Mouse (Mus musculus) megakaryocyte progenitor cell, adult 5-6 weeks (primary cell): ENCODE results near the gene Oaz1. TPM values are rescaled to one million over a fixed set of nuclear protein-coding genes. Genes with fewer than 3 reads are reported as not detected.
A peak's percentile ranks its signal among the peaks of the same experiment; 100 is the strongest.

Source experiments
- ATAC-seq: replicated peaks from 2 replicates; pipeline ENCODE4 v1.8.0; 2016; ENCODE audit warnings: mild to moderate bottlenecking, moderate TSS enrichment, inconsistent platforms; ENCODE audit not compliant: poor library complexity
- total RNA-seq, 2 experiments: library from RNA; stranded (forward) in 1 of 2; stranded (reverse) in 1 of 2; fragments of 157-497, 149-512 nt in 1 of 2; fragments of 200-1000 nt in 1 of 2; gene quantifications; 2 replicates each; pipeline versions ENCODE4 v1.2.3 to v1.2.4; 2015 to 2017

The Oaz1 gene
- total RNA-seq (2015), result 1,168 and 1,276 TPM in 2 replicates
- total RNA-seq (2017), result 222 and 291 TPM in 2 replicates

DNA sequence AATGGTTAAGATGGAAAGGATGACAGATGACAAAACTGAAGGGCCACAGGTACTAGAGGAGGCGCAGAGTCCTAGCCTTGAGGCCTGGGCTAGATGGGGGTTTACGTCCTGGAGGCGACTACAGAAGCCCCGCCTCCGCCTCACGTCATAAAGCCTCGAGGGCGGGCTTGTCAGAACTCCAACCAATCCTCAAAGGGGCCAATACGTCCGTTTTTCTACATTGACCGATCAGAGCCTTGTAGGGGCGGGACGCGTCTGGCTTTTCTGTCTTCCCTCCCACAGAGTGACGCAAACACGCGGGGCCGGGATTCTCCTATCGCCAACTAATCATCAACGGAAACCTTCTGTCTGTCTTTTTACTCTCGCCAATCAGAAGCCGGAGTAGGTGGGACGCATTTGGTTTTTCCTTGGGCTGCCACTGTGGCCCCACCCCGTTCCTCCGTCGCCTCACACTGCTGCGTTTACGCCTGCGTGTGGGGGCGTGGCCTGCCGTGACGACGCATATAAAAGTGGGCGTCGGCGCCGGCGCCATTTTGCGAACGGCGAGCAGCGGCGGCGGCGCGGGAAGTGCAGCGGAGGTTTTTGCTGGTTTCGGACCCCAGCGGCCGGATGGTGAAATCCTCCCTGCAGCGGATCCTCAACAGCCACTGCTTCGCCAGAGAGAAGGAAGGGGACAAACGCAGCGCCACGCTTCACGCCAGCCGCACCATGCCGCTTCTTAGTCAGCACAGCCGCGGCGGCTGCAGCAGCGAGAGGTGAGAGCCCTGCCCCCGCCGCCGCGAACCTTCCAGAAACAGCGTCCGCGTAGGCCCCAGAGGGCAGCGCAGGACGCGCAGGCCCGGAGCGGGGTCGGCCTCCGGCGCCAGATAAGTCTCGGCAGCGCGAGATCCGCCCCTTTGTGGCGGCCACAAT is at the start of gene Oaz1:
Gene Oaz1 (plus strand): TSS at position 506 of the 912 bp plus-strand sequence.
- ATAC-seq, result peak; percentile 81

DNA sequence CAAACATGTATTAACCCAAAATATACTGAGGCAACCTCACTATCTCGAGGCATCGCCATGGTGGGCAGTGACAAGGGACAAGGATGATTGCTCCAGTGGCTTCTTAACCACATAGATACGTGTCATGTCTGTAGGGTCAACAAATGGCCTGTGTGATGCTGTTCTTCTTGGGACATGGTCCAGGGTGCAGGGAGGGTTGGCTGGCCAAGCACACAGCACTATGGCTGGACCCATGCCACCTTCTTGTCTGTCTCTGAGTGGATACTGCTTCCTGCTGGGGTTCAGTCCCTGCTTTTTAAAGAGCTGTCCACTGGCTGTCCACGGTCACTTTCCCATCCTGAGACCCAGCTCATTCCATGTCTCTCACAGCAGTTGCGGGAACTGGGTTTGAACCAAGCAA is 49.3 kb upstream of the Oaz1 start:
- no peak for ATAC-seq

DNA sequence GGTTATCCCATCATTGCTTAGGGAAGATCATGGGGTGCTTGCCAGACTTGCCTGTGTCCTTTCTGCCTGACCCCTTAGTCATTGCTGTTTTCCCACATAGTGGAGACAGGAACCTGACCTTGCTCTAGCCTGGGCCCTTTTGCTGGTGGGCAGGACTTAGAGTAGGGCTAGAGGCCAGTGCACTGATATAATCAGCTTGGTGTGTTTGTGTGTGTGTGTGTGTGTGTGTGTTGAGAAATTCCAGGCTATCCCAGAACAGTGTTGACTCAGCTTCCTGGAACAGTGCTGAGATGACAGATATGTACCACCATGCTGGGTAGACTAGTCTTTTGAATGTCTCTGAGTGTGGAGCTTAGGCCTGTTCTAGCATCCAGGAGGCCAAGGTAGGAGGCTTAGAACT is 46.9 kb upstream of the Oaz1 start:
- ATAC-seq, result no peak

DNA sequence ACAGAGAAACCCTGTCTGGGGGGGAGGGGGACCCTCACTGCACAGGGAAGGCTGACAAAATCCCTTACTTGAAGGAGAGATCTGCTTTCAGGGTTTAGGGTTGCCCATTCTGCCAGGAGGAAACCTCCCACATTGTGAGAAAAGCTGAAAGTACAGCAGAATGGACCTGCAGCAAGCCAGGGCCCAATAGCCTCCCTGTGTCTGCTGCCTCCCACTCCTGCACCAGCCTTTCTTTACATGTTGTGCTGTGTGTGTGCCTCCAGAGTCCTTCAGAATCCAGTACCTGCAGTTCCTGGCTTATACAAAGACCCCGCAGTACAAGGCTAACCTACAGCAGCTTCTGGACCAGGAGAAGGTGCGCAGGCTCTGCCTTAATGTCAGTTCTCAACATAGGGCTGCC is 42.2 kb upstream of the Oaz1 start:
- ATAC-seq, result no peak

DNA sequence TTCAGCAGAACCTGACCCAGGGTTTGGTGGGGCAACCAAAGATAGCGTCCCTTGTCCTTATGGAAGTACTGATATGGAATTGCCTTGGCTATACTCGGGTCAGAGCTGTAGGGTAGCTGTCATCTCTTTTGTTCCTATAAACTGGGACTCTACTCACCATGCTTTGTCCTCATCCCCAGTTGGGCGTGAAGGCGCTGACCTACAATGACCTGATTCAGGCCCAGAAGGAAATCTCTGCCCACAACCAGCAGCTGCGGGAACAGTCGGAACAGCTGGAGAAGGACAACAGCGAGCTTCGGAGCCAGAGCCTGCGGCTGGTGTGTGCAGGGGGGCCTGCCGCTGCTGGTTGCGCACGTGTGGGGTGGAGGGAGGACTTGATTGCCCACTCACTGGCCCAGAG is 41.6 kb upstream of the Oaz1 start:
- ATAC-seq, result no peak

DNA sequence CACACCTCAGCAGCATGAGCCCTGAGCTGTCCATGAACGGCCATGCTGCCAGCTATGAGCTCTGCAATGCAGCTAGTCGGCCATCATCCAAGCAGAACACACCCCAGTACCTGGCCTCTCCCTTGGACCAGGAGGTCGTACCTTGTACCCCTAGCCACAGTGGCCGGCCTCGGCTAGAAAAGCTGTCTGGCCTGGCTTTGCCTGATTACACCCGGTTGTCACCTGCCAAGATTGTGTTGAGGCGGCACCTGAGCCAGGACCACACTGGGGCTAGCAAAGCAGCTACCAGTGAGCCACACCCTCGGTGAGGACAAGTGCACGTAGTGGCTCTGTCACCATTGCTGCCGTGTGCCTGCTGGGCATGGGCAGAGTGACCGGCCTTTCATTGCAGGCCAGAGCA is 40.5 kb upstream of the Oaz1 start:
- ATAC-seq, result no peak

DNA sequence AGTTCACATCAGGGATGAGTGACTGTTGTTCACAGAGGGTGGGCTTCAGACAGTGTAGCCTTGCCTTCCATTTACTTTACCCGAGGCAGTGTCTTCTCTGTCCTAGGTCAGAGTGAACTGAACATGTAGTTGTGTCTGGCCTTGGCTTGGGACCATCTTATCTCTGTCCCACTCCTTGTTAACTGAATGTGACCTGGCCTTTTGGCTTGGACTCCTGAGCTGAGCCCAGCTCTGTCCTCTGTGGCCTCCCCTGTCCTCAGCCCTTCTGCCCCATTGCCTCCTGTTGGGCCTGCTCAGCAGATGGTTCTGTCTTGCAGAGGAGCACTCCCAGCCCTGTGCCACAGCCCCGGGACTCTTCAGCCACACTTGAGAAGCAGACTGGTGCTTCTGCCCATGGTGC is 38.9 kb upstream of the Oaz1 start:
- ATAC-seq, result no peak

DNA sequence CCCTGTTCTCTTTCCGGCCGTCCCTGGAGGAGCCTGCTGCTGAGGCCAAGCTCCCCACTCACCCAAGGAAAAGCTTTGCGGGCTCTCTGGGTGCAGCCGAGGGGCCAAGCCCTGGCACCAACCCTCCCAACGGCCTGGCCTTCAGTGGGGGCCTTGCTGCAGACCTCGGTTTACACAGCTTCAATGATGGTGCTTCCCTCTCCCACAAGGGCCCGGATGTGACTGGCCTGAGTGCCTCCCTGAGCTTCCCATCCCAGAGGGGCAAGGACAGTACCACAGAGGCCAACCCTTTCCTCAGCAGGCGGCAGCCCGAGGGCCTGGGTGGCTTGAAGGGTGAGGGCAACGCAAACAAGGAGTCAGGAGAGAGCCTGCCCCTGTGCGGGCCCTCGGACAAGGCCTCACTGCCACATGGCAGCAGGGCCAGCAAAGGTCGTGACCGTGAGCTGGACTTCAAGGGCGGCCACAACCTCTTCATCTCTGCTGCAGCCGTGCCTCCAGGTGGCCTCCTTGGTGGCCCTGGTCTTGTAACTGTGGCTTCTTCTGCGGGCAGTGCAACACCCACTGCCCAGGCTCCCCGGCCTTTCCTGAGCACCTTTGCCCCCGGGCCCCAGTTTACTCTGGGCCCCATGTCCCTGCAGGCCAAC is 35.6 kb upstream of the Oaz1 start:
- ATAC-seq, result no peak

DNA sequence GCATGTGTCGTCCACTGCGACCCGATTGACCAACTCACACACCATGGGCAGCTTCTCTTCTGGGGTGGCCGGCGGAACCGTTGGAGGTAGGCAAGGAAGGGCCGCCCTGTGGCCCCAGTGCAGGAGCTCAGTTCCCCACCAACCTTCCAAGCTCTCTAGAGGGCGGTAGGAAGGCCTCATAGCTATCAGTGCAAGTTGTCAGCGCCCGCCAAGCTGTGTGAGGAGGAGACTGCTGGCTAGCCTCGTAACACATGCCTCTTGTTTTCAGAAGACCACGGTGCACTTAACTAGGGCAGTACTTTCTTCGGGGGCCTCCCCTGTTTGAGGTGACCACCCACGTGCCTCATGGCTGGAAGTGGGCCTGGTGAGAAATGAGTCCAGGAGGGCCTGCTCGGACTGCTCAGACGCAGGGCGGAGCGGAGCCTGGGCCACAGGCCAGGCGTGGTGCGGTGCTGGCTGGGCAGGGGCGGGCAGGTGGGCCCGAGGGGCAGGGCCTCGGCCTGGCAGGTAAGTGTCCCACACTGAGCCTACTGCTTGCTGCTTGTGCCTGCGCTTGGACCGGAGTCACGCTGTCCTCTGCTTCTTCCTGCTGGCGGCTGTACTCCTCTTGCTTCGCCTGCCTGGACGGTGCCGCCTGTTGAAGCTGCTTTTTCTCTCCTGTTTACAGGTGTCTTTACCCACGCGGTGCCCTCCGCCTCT is 34.8 kb upstream of the Oaz1 start:
- peak; percentile 38 for ATAC-seq

DNA sequence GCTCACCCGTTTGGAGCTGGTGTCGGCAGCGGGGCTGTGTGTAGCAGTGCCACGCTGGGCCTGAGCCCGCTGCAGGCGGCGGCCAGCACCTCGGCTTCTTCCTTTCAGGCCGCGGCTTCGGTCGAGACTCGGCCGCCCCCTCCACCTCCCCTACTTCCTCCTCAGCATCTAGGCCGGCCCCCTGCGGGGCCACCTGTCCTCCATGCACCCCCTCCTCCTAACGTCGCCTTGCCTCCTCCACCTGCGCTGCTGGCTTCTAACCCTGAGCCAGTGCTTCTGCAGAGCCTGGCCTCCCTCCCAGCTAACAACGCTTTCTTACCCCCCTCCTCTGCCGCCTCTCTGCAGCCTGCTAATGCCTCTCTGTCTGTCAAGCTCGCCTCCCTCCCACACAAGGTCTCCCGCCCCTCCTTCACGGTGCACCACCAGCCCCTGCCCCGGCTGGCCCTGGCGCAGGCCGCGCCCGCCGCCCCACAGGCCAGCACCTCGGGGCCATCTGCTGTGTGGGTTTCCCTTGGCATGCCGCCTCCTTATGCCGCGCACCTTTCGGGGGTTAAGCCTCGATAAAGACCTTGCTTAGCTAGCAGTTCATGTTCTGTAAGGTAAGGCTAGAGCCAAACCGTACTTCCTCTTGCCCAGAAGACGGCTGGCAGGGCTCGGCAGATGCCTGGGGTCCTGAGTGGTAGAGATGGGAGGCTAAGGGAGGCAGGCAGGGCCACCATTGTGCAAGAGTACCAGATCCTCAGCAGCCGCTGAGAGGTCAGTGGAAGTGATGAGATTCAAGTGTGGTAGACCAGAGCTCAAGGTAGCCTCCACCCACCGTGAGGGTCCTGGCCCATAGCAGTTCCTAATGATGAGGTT is 34.1 kb upstream of the Oaz1 start:
- peak; percentile 9 for ATAC-seq

DNA sequence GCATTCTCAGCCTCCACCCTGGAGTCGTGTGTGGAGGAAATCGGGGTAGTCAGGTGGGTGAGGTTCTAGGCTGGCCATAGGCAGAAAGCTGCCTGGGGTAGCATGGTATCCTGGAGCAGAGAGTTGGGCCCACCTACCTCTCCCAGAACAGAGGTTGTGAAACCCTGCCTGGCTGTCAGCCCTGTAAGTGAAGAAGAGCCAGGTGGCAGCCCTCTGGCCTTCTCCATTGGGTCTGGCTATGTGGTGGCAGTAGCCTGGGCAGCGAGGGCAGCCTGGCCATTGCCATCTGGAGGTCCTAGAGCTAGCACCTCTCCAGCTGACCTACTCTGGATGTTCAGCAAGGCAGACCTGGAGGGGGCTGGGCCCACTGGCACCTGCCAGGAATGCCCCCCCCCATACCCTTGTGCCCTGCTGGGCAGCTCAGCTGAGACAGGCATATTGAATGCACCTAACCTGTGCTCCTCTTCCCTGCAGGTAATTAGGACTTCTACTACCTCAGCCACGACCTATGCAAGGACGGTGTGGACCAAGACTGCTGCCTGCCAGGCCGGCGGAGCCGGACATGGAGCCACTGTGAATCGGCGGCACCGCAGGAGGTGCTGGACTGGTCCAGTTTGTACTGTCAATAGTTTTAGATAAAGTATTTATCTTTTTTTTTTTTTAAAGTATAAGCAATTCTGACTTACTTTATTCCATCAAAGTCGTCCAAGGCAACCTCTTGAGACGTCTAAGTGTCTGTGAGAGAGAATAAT is 33.2 kb upstream of the Oaz1 start:
- ATAC-seq, result no peak

DNA sequence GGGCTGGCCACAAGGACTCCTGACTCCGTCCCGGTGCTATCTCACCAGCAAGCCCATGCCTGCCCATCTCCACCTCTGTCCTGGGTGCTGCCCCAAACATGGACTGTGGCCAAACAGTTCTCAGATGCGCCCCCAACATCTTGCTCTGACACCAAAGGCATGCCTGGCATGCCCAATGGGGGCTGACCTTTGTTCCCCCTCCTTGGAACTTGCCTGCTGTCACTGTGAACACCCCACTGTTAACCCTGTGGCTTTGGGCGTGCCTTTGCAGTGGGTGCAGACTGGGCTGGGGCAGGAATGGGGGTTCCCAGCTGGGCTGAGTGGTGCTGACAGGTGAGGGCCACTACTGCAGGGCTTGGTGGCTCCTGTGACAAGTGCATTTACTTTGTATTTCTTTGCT is 32.7 kb upstream of the Oaz1 start:
- ATAC-seq, result no peak

DNA sequence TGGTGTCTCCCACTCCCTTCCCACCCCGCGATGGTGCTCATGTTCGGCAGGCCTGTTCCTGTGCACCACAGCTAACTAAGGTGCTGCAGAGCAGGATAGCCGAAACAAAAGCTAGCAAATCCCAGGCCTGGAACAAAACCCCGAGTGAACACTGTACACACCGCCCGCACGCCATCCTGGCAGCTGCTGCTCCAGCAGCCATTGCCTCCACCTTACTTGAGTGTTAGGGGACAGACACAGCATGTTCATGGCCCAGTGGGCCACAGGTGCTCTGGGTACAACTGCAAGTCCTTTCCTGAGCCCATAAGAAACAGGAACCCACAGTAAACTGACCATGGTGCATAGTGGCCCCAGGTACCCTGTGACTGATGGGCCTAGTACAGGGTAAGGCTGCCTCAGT is 31.7 kb upstream of the Oaz1 start:
- no peak for ATAC-seq

DNA sequence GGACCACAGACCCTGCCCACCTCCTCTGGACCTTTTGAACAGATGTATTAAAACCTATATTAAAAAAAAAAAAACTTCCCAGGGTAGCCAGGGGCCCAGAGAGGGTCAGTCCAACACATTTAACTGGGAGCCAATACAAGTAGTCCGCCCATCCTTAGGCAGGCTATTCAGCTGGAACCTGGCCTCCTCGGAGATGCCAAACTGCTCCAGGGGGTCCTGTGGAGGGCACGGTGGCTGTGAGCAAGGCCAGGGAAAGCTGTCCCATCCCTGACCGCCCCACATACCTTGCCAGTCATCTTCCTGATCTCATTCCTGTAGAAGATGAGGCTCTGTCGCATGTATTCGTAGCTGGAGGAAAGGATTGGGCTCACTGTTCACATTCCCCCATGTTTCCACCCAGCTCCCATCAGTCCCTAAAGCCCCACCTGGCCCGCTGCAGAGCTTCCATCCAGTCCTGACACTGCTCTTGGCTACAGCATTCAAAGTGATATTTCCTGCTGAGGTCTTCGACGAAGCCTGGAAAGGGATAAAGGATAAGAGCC is 30.1 kb upstream of the Oaz1 start:
- ATAC-seq, result no peak

DNA sequence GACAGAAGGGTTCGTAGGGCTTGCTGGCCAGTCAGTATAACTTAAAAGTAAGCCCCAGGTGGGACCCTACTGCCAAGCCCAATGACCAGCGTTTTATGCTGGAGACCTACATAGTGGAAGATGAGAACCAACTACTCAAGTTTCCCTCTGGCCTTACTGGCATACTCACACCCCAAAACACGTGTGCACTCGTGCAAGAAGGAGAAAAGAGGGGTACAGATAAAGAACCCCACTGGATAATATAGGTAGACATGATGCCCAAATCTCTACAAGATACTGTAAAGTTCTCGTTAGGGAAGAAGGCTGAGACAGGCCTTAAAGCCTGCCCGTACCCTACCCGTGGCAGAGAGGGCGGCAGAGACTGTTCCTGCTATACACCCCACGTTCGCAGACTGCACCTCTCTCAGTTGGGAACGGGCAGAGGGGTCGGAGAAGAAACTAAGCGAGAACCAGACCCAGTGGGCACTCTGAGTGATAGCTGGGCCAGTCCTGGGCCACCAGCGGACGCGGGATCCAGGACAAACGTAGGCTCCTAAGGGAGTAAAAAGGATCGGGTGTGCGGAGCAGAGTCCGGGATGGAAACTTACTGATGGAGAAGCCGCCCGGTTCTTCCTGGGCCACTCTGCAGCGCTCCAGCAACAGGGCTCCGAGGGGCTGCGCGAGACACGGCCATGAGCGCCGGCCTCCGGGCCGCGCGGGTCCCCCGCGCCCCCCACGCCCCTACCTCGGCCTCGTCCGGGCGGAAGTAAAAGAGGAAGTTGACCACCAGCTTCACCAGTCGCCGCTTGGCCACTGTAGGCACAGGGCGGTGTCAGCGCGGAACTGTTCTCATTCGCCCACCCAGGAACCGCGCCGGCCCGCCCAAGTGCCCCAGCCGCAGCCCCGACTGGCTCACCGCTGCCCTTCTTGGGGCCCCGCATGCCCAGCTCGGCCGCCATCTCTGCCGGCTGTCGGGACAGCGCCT is 29.0 kb upstream of the Oaz1 start:
- peak; percentile 32 for ATAC-seq

DNA sequence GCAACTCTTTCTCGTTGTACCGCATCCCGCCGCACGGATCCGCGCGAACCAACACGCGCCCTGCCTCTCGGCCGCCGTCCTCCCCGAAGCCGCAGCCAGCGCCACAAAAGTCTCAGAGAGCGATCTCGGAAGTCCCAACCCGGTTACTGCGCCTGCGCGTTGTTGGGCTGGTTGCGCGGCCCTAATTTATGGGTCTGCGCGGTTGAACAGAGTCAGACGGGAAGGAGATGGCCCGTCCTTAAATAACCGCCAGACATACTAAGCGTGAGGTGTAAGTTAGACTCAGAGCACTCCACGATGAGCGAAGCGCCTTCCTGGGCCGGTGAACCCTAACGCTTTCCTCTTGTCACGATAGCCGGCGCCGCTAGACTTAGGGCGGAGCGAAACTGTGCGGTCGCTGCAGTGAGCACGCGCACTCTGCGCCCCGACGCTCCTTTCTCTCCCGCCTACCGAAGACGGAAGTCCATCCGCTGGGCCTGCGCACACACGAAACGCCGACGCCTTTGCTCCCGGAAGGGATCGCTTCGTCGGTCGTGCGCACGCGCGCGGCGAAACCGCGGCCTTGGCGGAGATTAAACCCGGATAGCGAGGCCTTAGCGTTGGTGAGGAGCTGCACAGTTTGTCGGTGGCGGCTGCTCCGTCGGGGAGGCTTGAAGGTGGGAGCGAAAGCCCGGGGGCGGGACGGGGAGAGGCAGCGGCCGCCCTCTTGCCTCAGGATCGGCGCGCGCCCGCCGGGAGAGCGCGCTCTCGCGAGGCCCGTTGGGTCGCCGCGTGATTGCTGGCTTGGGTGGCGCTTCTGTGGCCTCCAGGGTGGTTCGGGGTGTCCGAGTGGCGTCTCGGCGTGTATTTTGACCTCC is 28.1 kb upstream of the Oaz1 start, which contains the start of the genes Sf3a2 and Plekhj1:
Gene Sf3a2 (plus strand): TSS at position 49 of the 857 bp plus-strand sequence.
Gene Plekhj1 (minus strand): TSS at position 477 of the 857 bp plus-strand sequence.
- ATAC-seq, result peak; percentile 84

DNA sequence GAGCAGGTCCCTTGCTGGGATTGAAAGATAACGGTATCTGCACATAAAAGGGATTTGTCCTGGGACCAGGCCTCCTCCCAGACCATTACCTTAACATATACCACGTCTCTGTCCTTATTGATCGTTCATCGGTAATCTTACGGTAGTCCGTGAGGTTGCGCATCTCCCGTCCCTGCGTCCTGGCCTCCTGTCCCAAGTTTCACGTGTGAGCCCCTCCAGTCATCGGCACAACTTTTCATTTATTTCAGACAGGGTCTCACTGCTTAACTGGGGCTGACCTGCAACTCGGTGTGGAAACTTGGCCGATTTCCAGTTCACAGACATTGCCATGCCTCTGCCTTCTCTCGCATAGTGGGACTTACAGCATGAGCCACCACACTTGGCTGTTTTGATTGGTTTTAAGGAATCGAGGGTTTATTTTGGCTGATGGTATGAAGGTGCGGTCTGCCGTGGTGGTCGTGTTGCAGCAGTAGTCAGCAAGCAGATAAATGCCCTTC is 27.3 kb upstream of the Oaz1 start:
- ATAC-seq, result no peak
